Mouse (Mus musculus): ENCODE data around the gene Vill.
A peak's percentile ranks its signal among the peaks of the same experiment; 100 is the strongest.

Vill gene

DNA sequence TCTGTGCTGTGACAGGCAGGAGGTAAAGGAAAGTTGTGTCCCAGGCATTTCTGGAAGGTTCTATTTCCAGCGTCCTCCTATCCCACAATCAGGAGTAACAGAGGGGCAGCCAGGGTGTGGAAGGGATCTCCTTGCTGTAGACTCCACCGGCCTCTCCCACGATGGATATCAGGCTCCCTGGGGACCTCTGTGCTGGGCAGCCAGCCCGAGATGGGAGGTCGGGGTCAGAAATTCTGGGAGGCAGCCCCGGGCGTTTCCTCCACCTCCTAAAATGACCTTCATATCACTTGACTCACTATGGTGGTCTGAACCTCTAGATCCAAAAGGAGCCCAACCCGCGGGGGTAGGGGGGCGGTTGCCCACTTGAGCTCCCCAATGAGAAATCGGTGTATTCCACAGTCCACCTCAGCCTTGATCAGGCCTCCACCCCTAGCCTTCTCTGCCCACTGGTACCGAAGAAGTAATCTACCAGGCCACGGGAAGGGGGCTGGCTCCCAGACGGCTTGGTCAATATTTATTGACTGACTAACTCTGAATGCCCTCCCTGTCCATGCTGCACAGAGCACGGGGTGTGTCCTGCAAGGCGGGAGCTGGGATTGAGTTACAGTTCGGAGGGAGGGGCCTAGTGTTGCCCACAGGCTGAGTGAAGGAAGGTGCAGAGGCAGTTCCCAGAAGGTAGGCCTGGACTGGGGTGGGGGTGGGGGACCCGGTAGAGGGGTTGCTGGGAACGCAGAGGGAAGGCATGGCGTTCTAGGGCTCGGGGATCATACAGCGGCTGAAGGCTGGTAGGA is at the start of gene Vill:
TSS of gene Vill (plus strand) at position 625 of the 791 bp plus-strand sequence.
- DNase-seq: peak; percentile 75 to 79

DNA sequence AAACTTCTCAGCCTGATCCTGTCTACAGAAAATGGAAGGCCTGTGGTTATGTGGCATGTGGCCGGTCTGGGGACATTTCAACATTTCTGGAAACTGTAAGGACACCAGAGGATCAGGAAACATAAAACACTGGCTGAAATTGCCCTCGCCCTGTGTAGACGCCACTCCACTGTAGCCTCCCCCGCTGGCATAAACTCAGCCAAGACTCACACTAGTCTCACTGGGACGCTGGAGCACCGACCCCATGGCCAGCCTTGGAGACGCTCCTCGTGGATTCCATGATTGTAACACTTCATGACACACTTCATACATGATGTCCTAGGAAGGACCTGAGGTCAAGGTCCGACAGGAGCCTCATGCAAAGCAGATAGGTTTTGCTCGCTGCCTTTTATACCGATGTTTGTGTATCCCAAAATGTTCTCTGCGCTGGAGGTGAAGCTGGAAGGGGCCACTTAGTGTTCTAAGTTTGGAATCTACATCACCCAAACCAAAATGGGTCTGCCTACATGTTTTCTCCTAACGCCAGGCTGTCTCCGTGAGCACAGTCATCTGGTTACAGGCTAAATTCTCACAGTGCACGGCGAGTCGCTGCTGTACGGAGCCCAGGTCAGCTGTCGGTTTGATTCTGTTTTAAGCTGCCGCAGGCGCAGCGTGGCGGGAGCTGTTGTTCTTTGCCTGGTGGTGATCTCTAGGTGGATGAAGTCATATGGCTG is 48.4 kb upstream of the Vill start:
- peak in 1 of 2 experiments; percentile 36 for DNase-seq

DNA sequence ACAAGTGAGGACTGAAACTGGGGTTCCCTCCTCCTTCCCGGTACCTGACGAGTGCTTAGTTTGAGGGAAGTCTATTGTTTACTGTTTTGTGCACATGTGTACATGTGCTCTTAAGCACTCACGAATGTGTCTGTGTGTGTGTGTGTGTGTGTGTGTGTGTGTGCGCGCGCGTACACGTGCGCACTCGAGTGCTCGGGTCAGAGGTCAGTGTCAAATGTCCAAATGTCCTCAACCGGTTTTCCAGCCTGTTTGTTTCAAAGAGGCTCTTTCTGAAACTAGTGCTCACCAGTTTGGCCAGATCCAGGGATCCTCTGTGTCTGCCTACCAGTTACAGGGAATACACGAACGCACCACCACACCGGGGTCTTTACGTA is 47.9 kb upstream of the Vill start:
- DNase-seq: peak in 1 of 2 experiments; percentile 48

DNA sequence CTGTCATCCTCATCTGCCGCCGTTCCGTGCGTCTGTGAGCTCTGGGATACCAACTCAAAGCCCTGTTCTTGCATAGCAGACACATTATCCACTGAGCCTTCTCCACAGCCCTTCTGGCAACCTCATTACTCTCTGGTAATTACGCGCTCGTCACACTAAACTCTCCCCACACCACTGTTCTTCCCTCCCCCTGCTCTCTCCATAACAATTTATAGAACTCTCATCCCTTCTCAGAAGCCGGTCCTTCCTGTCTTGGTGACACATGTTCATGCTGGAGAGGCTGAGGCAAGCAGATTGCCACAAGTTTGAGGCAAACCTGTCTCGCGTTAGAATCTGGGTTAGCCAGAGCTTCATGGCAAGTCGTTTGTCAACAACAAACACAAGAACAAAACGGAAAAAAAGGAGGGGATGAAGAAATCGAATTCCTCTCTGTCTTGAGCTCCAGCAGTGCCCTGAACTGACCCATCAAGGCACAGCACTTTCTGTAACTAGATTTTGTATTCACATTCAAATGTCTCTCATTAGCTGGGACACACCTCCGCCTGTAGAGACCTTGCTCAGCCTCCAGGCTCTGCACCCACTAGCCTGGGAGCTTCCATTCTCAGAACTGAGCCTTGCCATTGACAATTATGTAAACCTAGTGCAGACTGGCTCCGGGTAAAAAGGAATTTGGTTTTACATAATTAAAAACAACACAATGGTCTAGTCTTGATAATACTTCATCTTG is 47.1 kb upstream of the Vill start:
- no peak for DNase-seq

DNA sequence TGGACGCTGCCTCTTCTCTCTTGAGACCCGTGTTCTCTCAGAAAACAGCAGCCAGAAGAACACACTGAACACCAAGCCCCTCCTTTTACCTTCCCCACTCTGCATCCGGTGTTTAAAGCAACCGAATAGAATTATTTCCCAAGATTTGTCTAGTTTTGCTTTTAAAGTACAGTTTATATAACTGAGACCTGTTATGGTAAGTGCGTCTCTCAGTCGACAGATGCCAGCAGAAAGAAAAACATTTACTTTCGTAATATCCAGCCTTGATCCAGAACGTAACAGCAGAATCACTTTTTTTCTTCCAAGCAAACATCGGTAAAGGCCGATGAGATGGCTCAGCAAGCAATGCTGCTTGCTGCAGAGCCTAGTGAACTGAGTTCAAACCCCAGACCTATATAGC is 45.3 kb upstream of the Vill start:
- no peak for DNase-seq

DNA sequence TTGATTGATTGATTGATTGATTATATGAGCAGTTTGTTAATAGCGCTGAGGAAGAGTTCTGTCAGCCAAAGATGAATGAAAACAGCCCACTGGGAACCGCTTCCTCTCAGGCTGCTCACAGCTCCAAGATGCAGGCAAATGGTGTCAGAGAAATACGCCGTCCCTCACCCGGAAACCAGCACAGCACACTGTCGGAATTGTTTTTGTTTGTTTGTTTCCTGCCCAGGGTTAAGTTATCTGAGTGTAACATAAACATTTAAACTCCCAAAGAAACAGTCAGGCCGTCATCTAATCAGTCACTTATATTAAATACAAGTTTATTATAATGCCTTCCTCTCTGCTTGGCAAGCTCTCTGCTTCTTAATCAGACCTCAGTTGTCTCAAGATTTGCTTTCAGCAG is 43.7 kb upstream of the Vill start:
- no peak for DNase-seq

DNA sequence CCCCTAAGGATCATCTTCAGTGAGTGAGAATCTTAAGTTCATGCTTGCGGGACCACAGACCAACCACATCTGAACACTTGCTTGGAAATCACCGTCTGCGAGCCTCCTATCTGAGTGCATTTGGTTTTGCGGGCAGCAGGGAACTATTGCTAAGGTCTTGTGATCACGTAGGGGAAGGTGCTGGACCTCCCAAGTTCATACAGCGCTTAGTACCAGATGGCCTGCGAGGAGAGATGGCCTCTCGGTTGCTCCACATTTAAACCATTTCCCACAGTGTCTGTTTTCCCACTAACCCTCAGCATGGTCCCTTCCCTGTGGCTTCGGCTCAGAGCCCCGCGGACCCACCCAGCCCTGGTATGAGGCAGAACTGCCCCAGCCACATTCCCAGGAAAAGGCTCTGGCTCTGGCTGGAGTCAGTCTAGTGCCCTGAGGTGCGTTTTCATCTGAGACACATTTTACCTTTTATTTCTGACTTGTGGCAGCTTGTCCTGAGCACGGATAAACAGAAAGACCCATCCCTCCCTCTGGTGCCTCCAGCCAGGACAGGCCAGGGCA is 42.3 kb upstream of the Vill start:
- DNase-seq: peak in 1 of 2 experiments; percentile 42

DNA sequence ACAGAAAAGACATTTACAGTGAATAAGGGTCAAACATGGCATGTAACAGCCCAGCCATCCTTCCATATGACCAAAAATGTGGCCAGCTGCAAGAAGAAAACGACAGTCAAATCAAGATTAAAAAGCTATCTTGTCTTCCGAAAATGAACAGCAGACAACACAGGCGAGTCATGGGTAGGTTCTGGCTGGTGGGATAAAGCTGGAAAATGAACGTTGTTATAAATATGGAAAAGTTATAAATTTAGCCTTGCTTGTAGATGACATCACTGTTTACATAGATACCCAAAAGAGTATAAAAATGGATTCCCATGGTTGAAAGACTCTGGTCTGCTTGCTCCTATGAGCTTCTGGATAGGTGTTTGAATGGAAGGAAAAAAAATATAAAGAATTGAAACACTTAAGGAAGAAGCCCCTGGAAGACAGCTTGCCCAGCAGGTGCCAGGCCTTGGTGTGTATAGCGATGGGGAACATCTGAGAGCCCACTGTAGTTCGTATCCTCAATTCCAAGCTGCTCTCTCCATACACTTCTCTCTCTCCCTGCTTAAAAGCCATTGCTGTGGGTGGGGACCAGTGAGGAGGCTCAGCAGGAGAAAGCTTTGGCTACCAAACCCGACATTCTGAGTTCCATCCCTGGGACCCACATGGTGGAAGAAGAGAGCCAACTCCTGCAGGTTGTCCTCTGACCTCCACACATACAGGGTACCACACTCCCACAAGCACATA is 35.6 kb upstream of the Vill start:
- no peak for DNase-seq

DNA sequence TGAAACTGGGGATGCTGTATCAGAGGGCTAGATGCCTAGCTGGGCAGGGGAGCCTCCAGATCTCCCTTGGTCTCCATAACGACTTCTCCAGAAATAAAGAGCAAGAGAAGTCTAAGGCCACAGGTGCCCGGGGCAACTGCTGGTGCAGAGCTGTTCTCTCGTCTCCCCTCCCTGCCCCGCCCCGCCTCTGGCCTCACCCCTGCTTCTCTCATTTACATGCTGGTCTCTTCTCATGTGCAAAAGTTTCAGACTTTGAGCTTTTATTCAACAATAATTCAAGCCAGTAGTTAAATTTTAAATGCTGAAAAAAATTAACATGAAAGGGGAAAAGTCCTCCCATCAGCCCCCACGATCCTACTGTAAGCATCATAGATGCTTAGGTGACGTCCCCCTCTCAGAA is 30.8 kb upstream of the Vill start:
- DNase-seq: peak; percentile 63 to 73

DNA sequence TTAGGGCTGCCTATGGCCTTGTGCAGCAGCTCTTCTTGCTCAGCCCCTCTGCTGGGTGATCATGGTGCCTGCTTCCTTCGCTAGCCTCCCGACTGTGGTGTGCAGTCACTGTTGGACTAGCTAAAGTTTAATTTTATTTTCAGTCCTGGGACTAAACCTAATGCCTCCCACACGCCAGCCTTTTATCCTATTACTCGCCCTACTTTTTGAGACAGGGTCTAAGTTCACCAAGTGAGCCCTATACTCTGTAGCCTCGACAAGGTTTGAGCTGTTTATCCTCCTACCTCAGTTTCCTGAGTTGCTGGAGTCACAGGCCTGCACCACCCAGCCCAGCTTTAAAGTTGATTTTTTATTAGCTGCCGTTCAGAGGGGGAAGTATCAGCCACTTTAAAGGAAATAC is 27.3 kb upstream of the Vill start:
- DNase-seq: peak; percentile 60

DNA sequence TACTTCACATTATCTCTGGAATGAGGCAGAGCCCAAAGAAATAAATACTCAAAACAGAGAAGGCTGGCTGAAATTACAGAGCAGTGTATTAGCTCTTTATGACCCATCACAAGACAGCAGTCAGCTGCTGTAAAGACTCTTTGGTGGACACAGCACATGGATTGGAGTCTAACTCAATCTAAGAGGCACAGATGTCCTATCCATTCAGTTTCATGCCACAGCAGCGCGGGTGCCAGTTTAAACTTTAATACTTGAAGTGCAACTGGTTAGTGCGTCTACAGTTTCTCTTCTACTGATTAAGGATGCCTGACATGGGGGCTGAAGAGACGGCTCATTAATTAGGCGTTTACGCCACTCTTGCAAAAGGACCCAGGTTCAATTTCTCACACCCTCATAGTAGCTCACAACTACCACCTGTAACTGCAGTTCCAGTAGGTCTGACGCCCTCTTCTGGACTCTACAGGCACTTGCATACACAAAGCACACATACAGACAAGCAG is 26.7 kb upstream of the Vill start:
- DNase-seq: peak; percentile 52 to 71

DNA sequence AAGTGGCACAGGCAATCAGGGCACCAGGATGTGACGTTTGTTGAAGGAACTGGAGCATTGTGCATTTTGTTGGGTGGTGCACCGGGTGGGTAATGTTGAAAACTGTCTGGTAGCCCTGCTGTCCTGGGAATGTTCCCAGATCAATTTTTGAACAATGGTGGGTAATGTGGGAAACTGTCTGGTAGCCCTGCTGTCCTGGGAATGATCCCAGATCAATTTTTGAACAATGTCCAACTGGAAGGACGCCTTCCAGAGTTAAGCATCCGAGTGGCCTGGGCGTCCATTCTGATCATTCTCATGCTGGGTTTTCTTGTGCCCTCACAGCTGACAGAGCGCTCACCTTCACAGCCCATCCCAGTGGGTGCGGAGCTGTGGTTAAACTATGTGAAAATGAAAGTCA is 25.2 kb upstream of the Vill start:
- no peak for DNase-seq

DNA sequence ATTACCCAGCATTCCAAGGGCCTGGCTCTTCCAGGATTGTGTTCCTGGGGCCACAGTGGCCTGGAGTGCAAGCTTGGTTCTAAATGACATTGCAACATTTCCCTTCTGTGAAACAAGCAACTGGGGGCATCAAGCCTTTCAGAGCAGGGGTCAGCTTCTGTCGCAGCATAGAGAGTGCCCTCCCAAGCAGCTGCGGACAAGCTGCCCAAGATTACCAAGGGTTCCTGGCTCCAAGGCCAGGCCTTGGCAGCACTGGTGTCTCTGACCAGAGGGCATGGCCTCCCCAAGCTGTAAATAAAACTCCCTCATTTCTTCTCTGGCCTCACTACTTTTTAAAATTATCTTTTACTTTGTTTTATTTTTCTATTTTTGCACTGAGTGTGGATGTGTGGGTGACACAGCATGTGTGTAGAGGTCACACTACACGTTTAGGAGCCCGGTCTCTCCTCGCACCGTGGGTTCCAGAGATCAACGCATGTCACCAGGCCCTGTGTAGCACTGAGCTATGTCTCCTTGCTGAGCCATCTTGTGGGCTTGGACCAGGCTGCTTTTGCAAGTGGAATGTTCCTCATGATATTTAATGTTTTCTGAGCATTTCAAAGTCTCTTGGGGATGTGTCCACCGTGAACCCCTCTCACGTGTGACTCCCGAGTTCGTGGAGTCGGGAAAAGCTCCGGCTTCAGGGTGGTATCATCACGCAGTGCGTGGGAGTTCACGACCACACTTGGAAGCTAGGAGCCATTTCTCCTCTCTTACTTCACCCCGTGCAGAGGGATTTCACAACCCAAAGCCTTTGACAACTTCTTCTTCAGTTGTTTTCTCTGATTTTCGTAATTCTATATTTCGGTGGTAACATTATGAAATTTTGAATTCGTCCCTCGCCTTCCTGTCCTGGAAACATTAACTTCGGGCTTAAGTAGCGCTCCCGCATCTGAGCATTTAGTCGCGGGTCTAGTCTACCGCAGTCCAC is 24.1 kb upstream of the Vill start:
- no peak for DNase-seq

DNA sequence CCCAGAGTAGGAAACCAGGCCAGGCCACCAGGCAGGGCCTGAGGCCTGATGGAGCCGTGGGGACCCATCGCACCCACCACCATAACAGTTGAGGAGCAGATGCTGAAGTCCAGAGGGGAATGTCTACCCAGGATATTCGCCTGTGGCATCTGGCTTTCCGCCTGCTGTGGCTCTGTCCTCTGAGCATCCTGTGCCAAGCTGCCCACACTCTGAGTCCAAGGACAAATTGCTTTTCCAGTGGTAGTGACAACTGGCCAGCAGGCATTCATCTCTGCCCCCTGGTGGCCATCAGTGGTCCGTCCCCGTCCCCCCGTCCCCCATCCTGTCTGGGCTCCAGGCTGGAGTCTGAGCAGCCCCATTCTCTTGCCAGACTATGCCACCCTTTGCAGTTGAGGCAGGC is 23.0 kb upstream of the Vill start:
- DNase-seq: peak; percentile 83 to 89

DNA sequence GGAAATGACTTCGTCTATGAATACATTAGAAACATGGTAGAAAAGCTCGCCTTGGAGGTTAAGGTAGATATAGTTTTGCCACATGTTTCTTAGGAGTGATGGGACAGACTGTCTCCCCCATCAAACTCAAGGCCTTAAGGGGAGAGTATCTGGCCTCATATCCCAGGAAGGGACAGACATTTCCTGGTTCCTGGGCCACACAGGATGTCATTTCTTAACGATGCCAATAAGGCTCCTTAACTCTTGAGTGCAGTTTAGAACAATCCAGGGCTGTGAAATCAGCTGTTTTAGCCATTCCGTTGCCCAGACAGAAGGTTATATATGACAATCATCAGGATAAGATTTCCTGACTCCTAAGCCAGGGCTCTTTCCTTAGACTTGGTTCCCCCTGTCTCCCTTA is 21.5 kb upstream of the Vill start:
- DNase-seq: no peak

DNA sequence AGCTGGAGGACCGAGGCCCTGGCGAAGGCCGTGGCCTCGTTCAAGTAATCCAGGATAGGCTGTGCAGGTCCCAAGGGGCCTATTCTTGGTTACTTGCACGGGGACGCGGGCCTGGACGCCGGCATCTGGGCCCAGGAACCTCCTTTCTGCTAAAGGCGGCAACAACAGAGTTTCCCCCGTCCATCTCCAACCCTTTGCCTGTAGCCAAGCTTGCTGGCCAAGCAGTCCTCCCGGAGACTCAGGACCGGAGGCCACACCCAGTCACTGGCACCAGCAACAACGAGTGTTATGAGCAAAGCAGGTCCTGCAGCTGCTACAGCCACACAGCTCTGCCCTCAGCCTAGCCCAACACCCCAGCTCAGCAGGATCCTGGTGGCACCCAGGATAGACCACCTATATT is 20.8 kb upstream of the Vill start:
- peak; percentile 57 to 67 for DNase-seq

DNA sequence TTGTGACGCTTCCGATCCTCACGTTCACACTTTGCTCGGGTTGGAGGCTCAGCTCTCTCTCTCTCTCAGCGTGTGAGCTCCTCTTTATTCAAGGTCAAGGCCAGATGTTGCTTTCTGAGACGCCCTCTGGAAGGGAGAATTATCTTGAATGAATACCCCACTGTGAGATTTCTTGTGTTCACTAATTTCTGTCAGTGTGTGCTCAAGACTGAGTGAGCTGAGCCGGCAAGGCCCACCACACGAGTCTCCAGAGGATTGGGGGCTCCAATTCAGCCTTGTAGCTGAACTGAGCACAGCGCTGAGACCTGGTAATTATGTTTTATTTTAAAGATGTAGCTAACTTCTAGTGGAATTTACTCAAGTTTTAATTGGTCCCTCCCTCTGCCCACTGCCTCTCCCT is 20.0 kb upstream of the Vill start:
- DNase-seq: no peak

DNA sequence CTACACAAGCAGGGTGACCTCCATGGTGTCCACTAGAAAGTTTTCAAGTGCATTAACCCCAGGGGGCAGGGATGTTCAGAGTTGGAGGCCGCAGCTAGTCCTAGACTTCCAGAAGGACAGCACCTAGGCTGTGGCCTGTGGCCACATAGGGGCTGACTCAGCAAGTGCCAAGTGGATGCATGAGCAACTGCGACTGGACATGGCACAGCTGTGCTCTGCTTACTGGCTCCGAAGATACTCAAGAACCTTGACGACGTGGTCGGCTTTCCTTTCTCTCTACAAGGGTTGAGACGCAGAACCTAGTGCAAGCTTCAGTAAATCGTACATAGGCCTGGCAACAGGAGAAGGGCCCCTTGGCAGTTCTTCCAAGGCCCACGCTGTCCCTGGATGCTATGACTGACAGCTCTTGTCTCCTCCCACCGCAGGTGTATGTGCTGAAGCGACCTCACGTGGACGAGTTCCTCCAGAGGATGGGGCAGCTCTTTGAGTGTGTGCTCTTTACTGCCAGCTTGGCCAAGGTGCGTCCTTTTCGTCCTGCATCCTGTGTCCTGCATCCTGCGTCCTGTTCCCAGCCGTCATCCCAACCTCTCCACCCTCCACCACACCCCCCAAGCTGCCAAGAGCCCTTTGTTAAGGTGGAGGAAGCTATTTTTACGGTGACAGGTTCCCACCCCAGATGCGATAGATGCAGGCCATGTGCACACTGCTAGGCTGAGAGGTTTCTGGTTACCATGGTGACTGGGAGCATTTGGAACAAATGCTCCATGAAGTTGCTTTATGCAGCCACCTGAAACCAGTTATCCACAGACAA is 19.3 kb upstream of the Vill start:
- DNase-seq: no peak

DNA sequence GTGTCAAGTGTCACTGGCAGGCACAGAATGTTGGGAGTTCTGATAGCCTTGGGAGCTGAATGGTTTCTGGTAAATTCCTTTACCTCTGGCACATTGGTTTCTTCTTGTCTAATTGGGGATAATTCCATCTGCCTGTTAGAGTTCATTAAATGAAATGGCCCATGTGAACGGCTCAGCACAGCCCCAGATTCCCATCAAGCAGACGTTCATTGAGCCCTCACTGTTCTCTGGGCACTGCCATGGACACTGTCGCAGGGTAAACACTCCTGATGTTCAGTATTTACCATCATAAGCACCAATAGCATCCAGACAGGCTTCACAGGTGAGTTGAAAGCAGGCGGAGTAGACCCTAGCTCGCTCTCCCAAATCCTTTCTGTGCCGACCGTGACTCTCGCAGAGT is 18.5 kb upstream of the Vill start:
- no peak for DNase-seq
